Mouse (Mus musculus) erythroblast, embryonic 14.5 days (primary cell): Measurements from ENCODE around the gene Olfr1178. TPM values are rescaled to one million over a fixed set of nuclear protein-coding genes. Genes with fewer than 3 reads are reported as not detected.

Source experiments
- H3K27me3 ChIP-seq: 2 replicates; pipeline ENCODE4 v1.6.1; 2012; ENCODE audit warnings: inconsistent platforms; ENCODE audit not compliant: control insufficient read depth
- H3K36me3 ChIP-seq: 2 replicates; pipeline ENCODE4 v1.6.1; 2012; ENCODE audit warnings: mild to moderate bottlenecking, inconsistent platforms; ENCODE audit not compliant: control insufficient read depth
- H3K4me1 ChIP-seq: 2 replicates; pipeline ENCODE4 v1.6.1; 2012; ENCODE audit warnings: inconsistent platforms; ENCODE audit not compliant: control insufficient read depth
- H3K4me3 ChIP-seq: replicated peaks from 2 replicates; pipeline ENCODE3; 2012; ENCODE audit warnings: moderate library complexity, mild to moderate bottlenecking, inconsistent platforms
- H3K9me3 ChIP-seq: 2 replicates; pipeline ENCODE4 v1.6.1; 2012; ENCODE audit warnings: low read length, inconsistent platforms, mixed read lengths; ENCODE audit not compliant: control insufficient read depth
- GATA1 ChIP-seq: IDR thresholded peaks from 2 replicates; pipeline ENCODE4 v1.6.1; 2012; ENCODE audit warnings: low read length, inconsistent platforms, mixed read lengths
- TAL1 ChIP-seq: IDR thresholded peaks from 3 replicates; pipeline ENCODE4 v1.6.1; 2012; ENCODE audit warnings: low read length, inconsistent platforms, mixed read lengths
- polyA plus RNA-seq: library from polyadenylated mRNA; stranded (reverse); fragments of >175 nt; gene quantifications from 2 replicates; pipeline ENCODE4 v1.2.3, GENCODE M21; 2012

Olfr1178 gene
- polyA plus RNA-seq: not detected in 2 replicates

DNA sequence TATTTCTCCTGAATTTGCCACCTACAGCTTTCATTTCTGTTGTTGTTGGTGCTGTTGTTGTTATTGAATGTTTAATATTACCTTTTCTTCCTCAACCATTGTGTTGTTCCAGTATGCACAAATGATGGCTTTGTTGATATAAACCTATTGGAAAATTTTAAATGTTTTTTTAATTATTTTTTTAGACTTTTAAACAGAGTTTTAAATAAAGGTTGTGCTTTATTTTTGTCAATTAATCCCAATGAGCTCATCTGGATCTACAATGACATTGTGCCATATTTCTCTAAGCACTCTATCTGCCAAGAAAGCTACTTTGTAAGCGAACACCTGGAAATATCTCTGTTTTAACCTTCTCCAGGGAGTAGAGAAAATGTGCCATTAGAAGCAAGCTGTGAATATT, at the start of gene Olfr1178:
Gene Olfr1178, plus strand, starts transcription at position 301 of the 400 bp plus-strand sequence.
- 0 out of 2 replicates have a peak, but pooled peaks cover 2% of the 10 kb centered on the region for H3K9me3 ChIP-seq
- H3K4me3 ChIP-seq: no peak within 1 kb of the TSS
- no peaks in the 10 kb centered on the region for H3K4me1 ChIP-seq
- H3K36me3 ChIP-seq: no peaks in the 10 kb centered on the region
- H3K27me3 ChIP-seq: no peaks in the 10 kb centered on the region
- TF ChIP-seq GATA1 (no peak), TAL1 (no peak)

- H3K36me3 ChIP-seq: no peaks in the 10 kb centered on the region
- H3K4me1 ChIP-seq: no peaks in the 10 kb centered on the region
- no peaks in the 10 kb centered on the region for H3K27me3 ChIP-seq
- no peaks in the 10 kb centered on the region for H3K9me3 ChIP-seq
- TF ChIP-seq TAL1 (no peak), GATA1 (no peak)
- no peak within 1 kb of the TSS for H3K4me3 ChIP-seq
Measured at GRCm38 (mm10) chr2:88346392-88346791, 40.5 kb upstream of the Olfr1178 start, which contains the start of gene Olfr1177-ps. Gene Olfr1177-ps, minus strand, starts transcription at chr2:88346492.

DNA sequence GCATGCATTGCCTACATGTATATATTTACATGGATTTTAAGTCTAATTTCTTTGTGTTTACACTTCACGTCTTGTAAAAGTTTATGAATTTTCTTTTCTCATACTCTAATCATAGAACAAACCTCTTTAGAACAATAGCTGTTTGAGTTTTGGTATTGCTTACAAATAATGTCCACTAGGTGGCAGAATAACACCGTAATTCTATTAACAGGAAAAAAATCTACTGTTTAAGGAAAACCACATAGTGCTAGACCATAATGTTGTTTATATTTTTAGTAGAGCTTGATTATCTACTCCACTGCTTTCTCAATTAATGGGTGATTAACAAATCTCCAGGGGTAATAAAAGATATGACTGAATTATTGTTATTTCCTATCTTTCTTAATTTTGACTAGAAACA, 30.6 kb upstream of the Olfr1178 start:
- Histone ChIP-seq H3K36me3 (no peaks in the 10 kb centered on the region), H3K9me3 (no peaks in the 10 kb centered on the region), H3K4me1 (no peaks in the 10 kb centered on the region), H3K27me3 (no peaks in the 10 kb centered on the region), H3K4me3 (no peak overlapping the region)
- TF ChIP-seq GATA1 (no peak), TAL1 (no peak)

GRCm38 (mm10) chr2:88406353-88406752, 19.5 kb downstream of the Olfr1178 start, which contains the start of gene Olfr1179:
Gene Olfr1179, minus strand, starts transcription at chr2:88406453.
- no peaks in the 10 kb centered on the region for H3K36me3 ChIP-seq
- TF ChIP-seq TAL1 (no peak), GATA1 (no peak)
- no peak within 1 kb of the TSS for H3K4me3 ChIP-seq
- no peaks in the 10 kb centered on the region for H3K27me3 ChIP-seq
- H3K4me1 ChIP-seq: no peaks in the 10 kb centered on the region
- no peaks in the 10 kb centered on the region; the same call in 1 of the 2 replicates for H3K9me3 ChIP-seq

DNA sequence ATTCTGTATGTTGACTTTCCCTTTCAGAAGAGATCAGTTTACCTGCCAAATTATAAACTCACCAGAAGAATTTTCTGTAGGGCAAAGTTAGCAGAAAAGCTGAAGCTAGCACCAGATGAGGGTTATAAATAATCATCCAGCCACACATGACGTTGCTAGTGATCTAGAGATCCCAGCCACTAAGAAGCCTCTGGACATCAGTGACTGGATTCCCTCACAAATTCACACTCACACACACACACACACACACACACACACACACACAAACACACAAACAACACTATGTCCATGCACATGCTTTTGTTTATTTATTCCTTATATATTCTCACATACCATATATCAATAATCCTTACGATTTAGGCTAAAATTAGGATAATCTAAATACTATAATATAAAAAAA, 32.2 kb downstream of the Olfr1178 start, which contains the start of gene Olfr1180:
Gene Olfr1180, minus strand, starts transcription at position 101 of the 400 bp plus-strand sequence.
- no peaks in the 10 kb centered on the region for H3K36me3 ChIP-seq
- TF ChIP-seq GATA1: no peak
- TF ChIP-seq TAL1: no peak
- no peaks in the 10 kb centered on the region for H3K4me1 ChIP-seq
- no peak within 1 kb of the TSS for H3K4me3 ChIP-seq
- no peaks in the 10 kb centered on the region for H3K9me3 ChIP-seq
- H3K27me3 ChIP-seq: no peaks in the 10 kb centered on the region

GRCm38 (mm10) chr2:88426071-88426470, 39.2 kb downstream of the Olfr1178 start, which contains the start of gene Olfr1181:
Gene Olfr1181, minus strand, starts transcription at chr2:88426171.
- no peak within 1 kb of the TSS for H3K4me3 ChIP-seq
- no peaks in the 10 kb centered on the region for H3K4me1 ChIP-seq
- H3K27me3 ChIP-seq: no peaks in the 10 kb centered on the region
- H3K9me3 ChIP-seq: peaks cover 4% of the 10 kb centered on the region; the same call in 1 of the 2 replicates
- TF ChIP-seq TAL1 (no peak), GATA1 (no peak)
- no peaks in the 10 kb centered on the region for H3K36me3 ChIP-seq

DNA sequence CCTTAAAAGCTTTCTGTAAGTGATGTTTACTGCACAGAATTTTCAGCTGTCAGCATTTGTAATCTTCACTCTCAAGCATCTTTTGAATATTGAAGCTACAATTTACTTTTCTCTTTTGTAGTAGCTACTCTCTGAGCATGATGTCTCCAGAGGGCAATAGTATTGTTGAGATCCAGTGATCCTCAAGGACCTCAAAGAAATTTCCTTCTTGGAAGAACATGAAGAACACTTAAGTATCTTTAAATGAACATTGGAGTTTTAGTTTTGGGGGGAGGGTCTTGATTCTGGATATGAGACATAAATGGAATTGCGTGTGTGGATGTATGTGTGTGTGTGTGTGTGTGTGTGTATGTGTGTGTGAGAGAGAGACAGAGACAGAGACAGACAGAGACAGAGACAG, 62.2 kb downstream of the Olfr1178 start, which contains the start of gene Gm13757:
Gene Gm13757, minus strand, starts transcription at position 101 of the 400 bp plus-strand sequence.
- Histone ChIP-seq H3K36me3 (no peaks in the 10 kb centered on the region), H3K27me3 (no peaks in the 10 kb centered on the region), H3K4me3 (no peak within 1 kb of the TSS), H3K9me3 (no peaks in the 10 kb centered on the region), H3K4me1 (no peaks in the 10 kb centered on the region)
- TF ChIP-seq TAL1: no peak
- TF ChIP-seq GATA1: no peak

Other genes starting within 250 kb of the Olfr1178 start
- not detected in 2 replicates for gene Olfr1167, start 231.9 kb upstream of the Olfr1178 start, polyA plus RNA-seq
- not detected in 2 replicates for gene Olfr1168, start 205.2 kb upstream of the Olfr1178 start, polyA plus RNA-seq
- gene Olfr1170, start 158.7 kb upstream of the Olfr1178 start, polyA plus RNA-seq: not detected in 2 replicates
- gene Olfr1173, start 107.2 kb upstream of the Olfr1178 start, polyA plus RNA-seq: not detected in 2 replicates
- gene Olfr1174-ps, start 71.9 kb upstream of the Olfr1178 start, polyA plus RNA-seq: not detected in 2 replicates
- gene Olfr1175-ps, start 59.8 kb upstream of the Olfr1178 start, polyA plus RNA-seq: not detected in 2 replicates
- 0.02 TPM in 1 of 2 replicates, not detected in the other for gene Olfr1176, start 50.3 kb upstream of the Olfr1178 start, polyA plus RNA-seq
- gene Olfr1177-ps, start 40.6 kb upstream of the Olfr1178 start, polyA plus RNA-seq: not detected in 2 replicates
- gene Olfr1179, start 19.4 kb downstream of the Olfr1178 start, polyA plus RNA-seq: not detected in 2 replicates
- not detected in 2 replicates for gene Olfr1180, start 32.1 kb downstream of the Olfr1178 start, polyA plus RNA-seq
- gene Olfr1181, start 39.1 kb downstream of the Olfr1178 start, polyA plus RNA-seq: not detected in 2 replicates
- gene Gm13757, start 62.1 kb downstream of the Olfr1178 start, polyA plus RNA-seq: not detected in 2 replicates
- gene Olfr1183, start 67.8 kb downstream of the Olfr1178 start, polyA plus RNA-seq: not detected in 2 replicates
- gene Olfr1184, start 96.5 kb downstream of the Olfr1178 start, polyA plus RNA-seq: 0.01 TPM in 1 of 2 replicates, not detected in the other
- not detected in 2 replicates for gene Olfr1185-ps1, start 106.3 kb downstream of the Olfr1178 start, polyA plus RNA-seq
- gene Olfr1186, start 131.5 kb downstream of the Olfr1178 start, polyA plus RNA-seq: not detected in 2 replicates
- not detected in 2 replicates for gene Olfr1188, start 169.9 kb downstream of the Olfr1178 start, polyA plus RNA-seq
- not detected in 2 replicates for gene Olfr1189, start 199.4 kb downstream of the Olfr1178 start, polyA plus RNA-seq